Mouse (Mus musculus): ENCODE data around the gene Gucd1.

Gucd1 gene

DNA sequence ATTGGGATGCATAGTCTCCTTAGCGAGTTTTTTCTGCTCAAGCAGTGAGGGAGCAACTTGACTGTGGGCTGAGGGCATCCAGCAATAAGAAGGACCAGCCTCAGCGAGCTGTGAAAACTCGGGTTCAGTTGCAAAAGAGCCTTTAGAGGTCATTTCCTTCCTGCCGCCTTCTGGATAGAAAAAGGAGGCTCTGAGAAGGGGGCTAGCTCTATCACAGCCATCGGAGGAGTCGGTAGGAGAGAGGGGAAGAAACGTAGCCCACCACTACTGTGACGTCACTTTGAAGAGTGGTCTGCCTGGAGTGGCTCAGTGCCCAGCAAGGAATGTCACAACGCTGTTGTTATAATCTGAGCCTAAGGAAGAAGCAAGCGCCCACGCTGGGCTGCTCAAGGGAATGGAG lies 190.7 kb downstream of the Gucd1 start:
- no peak for DNase-seq (ENCODE audit: low spot score in 2 of 2)

DNA sequence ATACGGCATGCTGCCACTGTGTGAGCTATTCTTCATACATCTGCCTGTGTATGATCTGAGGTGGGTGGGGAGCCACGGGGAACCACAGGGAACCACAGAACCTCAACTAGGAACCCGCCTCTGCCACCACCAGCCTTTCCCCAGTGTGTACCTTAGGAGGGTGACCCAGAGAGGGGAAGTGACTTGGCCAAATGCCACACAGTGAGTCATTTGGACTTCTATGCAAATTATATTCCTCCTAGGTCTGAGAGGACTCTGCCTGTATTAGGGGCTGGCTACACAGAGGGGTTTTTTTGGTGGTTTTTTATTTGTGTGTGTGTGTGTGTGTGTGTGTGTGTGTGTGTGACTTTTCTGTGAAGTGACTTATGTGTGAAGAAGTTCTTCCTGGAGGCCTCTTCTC lies 191.2 kb downstream of the Gucd1 start:
- DNase-seq (ENCODE audit: low spot score in 2 of 2), result no peak

DNA sequence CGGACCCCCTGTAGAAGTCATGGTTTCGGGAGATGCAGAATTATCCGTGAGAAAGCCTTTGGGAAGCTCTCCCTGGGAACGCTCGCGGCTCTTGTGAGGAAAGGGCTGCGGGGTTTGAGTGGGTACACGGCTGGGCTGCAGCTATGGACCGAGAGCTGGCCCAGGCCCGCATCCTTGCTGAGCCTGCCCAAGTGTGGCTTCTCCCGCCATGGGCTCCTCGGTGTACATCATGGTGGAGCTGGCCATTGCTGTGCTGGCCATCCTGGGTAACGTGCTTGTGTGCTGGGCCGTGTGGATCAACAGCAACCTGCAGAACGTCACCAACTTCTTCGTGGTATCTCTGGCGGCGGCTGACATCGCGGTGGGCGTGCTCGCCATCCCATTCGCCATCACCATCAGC lies 192.0 kb downstream of the Gucd1 start:
- no peak for DNase-seq (ENCODE audit: low spot score in 2 of 2)

DNA sequence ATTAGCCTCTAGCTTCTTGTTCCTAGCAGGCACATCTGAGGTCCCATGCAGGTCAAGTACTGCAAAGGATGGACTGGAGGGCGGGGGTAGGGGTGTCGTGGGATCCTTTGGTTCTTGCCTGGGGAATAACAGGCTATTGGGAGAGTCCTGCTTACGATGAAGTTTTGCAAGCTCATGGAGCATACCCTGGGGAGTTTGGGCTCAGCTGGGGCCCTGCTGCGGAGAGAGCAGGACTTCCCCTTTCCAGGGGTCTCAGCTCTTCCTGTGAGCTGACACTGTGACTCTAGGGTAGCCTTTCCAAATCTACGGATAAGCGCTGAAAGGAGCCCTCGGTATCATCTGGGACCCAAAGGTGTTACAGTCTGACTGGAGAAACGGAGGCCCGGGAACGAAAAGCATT lies 193.4 kb downstream of the Gucd1 start:
- DNase-seq (ENCODE audit: low spot score in 2 of 2), result no peak

DNA sequence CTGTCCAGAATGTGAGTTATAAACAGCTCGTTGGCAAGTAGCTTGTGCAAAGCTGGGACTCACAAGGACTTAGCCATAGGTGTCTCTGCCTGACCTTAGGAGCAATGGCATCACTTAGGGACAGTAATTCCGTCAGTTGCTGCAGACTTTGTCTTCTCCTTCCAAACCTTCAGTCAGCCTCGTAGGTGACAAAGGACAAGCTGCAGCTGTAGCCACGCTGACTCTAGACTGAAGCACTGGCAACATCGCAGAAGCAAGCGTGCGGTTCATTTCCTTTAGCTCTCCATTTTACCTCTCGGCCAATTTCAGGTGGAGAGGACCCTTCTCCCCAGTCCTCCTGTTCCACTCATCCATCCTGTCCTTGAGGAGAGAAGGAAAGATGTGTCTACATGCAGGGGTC lies 193.8 kb downstream of the Gucd1 start:
- no peak for DNase-seq (ENCODE audit: low spot score in 2 of 2)

DNA sequence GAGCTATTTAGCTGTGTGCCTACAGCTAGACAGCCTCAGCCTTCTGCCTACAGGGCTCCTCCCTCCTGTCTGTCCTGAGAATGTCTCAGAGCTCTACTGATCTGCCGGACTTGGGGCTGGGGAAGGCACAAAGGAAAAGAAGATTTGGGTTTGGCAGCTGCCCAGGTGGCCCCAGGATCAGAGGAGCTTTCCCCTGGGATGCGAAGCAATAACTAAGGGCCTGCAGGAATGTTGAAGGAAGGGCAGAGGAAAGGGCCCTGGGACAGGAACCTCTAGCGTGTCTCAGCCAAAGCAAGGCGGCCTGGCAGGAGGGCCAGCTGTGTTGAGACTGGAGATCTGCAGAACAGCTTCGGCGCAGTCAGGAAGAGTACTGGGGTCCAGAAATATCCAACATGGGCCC lies 194.8 kb downstream of the Gucd1 start:
- DNase-seq (ENCODE audit: low spot score in 2 of 2), result no peak

DNA sequence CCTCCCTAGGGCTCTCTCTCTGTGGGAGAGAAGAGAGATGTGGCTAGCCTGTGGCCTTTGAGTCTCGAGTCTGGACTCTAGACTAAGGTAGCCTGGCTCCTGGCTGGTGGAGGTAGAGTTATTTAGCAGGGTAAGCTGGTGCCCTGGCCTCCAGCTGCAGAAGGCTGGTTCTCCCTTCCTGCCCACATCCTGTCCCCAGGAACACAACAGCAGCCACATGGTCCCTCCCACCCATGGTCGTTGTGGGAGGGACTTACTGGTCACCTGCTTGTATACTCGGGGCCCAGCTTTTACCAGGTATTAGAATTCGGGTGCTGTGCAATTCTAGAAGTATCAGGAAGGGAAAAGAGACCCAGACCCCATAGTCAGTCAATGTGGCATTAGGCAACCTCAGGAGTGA lies 197.5 kb downstream of the Gucd1 start:
- no peak for DNase-seq (ENCODE audit: low spot score in 2 of 2)

DNA sequence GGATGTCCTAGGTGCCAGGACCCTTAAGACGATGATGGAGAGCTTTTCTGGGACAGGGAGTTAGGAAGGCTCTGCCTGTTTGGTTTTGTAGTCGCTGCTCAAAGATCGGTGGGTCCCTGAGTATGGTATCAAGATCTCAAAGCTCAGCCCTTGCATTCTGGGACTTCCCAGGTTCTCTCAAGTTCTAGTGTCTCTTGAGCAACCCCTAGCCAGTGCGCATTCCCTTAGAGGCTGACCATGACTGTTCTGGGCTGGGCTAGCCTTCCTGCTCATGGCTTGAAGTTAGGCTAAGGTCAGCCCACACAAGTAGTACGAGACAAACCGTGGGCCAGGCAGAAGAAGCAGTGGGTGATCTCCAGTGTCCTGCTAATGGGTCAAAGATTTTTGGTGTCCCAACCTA lies 199.6 kb downstream of the Gucd1 start:
- DNase-seq (ENCODE audit: low spot score in 2 of 2), result no peak

DNA sequence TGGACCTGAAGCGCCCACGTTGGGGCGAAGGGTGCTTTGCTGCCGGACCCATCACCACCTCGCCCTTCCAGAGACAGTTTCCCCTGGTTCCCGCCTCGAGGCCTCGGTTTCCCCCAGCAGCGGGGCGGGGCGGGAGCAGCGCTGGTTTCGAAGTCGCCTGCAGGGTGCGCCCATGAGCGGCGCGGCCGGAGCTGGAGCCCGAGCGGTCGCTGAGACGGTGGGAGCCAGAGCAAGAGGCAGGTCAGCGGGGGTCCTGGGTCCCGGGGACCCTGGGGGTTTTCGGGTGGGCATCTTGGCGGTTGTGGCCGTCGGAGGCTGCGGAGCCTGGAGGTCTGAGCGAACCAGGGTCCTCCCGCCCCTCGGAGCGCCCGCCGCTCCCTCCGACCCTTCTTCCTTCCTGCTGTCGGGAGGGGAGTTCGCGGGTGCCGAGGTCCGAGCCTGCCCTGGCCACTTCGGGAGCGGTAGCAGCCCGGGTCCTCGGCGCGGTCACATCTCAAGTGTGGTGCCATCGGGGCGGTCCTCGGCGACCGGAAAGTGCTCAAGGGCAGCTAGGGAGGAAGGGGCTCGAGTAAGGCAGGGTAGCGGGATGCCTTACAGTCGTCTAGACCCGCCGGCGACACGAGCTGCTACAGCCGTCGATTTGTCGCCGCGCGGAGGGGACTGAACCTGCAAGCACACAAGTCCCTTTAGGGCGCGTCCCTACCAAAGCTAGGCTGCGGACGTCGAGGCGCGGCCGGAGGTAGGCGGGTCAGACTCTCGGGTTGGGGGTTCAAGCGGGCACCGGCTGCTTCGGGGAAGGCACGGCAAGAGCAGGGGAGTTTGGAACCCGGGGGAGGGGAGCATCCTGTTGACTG lies 200.6 kb downstream of the Gucd1 start:
- peak; percentile 57 to 79 for DNase-seq (ENCODE audit: low spot score in 2 of 2)

DNA sequence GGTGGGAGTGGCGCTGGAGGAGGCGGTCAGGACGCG lies 201.1 kb downstream of the Gucd1 start, which contains the start of gene Adora2a:
Adora2a (plus strand) TSS at position 6 of the 36 bp plus-strand sequence.
- no peak for DNase-seq (ENCODE audit: low spot score in 2 of 2)

DNA sequence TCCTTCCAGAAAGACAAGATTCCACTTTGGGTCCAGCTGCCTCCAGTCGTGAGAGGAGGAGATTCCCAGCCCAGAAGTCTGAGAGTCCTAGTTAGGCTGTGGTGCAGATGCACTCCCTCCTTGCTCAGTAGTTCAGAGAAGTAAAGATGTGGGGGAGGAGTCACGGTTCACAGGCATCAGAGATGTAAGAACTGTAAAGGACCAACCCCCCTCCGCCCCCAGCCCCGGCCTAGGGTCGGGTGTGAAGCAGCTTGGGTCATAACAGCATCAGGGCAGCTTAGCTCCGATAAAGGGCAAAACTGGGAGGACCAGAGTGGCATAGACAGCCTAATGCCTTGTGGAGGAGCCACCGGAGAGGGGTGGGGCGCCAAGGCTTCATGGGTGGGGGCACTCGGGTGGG lies 201.3 kb downstream of the Gucd1 start:
- DNase-seq (ENCODE audit: low spot score in 2 of 2), result no peak

DNA sequence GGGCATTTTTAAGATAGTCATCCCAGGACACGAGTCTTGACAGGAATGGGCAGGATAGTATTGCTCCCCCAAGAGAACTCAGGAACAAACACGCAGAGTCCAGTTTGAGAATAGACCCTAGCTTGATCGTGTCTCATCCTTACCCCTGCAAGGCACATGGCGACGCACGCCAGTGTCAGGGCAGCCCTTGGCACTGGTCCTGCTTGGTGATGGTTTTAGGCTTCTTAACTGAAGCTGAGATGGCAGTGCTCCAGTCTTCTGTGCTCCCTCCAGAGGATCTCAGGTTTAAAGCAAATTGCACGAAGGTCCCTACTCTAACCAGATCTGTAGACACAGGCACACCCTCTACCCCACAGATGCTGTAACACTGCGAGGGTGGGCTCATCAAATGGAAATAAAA lies 202.0 kb downstream of the Gucd1 start:
- no peak for DNase-seq (ENCODE audit: low spot score in 2 of 2)

DNA sequence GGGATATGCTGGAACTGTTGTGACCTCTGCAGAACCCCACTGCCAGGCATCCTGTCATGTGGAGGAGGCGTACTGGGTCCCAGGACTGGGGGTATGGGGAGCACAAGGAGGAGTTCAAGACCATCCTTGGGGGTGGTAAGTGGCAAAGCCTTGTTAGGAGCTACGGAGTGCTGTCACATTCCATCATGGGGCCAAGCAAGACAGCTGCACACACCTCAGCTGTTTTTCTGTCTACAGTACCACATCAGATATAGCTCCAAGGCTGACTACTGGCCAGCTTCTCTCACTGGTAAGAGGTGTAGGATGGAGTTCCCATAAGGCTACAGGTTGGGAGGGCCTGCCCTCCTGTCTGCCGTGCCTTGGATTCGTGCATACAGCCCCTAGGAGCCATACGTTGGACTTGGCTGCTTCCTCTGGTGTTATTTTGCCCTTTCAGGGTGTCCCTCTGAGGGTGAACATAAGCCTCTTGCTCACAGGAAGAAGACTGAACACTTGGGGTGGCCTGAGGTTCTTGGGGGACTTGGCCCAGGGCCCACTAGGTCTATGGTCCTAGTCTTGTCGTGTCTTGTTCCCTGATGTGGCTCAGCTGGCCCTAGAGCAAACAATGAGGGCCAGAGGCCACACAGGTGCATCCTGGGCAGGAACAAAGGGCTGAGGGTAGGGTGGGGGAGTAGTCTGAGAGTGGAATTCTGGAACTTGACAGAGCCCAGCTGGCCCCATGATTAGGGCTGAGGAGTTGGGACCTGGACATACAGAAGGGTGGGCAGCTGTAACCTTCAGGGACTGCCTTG lies 203.4 kb downstream of the Gucd1 start:
- DNase-seq (ENCODE audit: low spot score in 2 of 2), result no peak

DNA sequence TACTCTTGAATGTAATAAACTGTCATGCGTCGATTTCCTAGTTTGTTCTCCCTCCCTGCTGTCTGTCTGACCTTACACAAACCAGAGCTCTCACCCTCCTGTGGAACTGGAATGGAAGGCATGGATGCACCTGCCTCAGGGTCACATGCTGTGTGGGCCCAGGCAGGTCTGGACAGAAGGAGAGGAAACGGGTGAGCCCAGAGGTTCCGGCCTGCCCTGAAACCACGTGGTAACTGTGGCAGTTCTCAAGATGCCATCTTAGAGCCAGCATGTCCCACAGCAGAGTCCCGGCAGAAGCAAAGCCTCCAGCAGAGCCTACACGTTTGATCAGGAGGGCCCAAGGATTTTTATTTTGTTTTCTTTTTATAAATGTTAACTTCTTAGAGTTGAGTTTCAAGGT lies 205.4 kb downstream of the Gucd1 start:
- DNase-seq (ENCODE audit: low spot score in 2 of 2), result no peak

DNA sequence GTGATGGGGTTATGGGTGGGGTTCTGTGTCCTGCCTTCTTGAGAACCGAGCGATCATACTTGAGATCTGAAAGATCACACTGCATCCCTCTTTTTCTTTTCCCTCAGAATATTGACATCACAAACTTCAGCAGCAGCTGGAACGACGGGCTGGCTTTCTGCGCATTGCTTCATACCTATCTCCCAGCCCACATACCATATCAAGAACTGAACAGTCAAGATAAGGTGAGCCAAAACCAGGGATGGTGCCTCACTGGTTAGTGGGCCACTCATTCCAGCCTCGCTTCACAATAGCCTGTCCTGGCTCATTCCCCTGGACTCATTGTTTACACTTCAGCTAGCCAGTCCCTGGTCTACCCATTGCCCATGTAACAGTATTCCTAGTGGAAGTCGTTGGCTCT lies 210.6 kb downstream of the Gucd1 start:
- DNase-seq (ENCODE audit: low spot score in 2 of 2), result no peak

DNA sequence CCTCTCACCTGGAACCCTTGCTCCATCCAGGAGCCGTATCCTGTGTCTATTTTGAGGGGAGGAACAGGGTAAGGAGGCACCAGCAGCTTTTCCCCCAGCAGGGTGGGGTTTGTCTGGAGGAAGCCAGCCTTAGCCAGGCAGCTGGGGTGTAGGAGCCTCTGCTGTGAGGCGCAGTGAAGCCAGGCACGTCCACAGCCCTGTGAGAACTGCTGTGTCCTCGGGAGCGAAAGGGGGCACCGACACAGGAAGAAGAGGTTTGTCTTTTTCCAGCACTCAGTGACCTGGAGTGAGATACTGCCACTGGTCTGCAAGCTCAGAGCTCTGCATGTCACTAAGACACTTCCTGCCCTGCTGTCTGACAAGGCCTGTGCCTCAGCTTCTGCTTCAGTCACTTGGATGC lies 213.4 kb downstream of the Gucd1 start:
- no peak for DNase-seq (ENCODE audit: low spot score in 2 of 2)

DNA sequence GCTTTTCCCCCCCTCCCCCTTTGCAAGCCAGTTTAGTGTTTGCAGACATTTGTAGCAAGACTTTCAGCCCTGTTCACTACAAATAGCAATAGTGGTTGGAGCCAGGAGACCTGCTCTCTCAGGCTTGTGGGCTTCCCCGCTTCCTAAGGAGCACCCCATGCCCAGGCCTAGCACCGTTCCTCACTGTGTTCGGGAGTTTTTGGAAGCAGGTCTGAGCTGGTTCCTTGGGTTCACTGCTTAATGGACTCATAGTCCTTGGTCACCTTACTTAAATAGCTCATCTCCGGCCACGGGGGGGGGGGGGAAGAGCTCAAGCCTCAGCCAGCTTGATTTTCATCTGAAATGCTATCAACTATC lies 213.7 kb downstream of the Gucd1 start:
- no peak for DNase-seq (ENCODE audit: low spot score in 2 of 2)

DNA sequence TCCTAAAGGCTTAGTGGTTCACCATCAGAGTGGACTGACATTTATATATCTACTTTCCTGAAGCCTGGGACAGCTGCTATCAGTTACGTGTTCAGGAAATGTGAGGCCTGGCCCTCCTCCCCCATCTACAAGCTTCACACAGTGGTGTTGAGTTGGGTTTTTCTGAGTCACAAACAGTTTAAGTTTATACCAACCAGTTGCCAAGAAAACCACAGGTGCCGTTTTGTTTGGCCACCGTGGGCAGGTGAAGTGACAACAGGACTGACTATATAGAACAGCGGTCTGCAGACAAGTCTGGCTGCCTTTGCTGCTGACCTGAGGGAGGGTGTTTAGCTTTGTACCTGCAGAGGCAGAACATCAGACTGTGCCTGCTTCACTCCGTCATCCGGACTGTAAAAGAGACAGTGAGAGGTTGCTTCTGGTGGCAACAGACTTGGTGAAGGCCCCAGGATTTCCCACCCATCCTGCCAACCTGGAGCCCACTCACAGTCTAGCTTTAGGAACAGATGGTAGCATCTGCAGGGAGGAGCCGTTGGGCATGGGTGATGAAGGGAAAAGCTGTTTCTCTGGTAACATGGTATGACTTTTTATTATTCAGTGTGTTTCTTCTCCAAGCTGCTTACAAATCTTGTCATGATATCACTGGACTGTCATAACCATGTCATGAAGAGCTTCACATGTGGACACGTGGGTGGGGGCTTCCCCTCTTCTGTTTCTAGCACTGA lies 214.3 kb downstream of the Gucd1 start:
- DNase-seq (ENCODE audit: low spot score in 2 of 2), result no peak

DNA sequence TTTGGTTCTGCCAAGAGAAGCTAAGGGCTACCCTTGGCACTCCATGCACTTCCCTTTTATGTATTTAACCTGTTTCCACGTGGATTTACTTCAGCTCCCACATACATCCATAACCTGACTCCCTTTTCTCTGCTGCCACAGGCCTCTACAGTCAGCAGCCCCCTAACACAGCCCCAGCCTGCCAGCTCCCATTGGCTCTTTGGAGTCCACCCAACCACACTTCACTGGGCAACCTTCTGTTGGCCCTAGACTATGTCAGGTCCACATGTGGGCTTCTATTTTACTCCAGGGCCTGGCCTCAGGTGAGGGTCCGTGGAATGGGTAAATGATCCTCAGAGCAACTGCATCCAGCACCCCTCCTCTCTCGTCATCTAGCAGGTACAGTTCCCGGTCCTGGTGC lies 215.2 kb downstream of the Gucd1 start:
- DNase-seq (ENCODE audit: low spot score in 2 of 2), result no peak

DNA sequence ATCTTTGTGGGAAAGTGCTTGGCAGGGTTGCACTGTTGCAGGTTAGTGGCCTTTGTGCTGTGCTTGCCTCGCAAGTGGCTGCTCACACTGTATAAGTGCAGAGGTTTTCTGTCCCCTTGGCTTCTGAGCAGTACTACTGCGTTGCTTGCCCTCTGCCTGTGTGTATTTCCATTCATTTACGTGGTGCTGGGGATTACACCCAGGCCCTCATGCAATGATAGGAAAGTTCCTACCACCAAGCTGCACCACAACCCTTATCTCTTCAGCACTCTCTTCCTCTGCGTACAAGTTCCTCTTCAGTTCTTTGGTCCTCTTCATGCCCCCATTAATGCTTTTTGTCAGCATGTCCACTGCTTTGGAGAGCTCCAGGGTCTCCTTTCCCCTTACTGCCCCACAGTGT lies 215.8 kb downstream of the Gucd1 start:
- DNase-seq (ENCODE audit: low spot score in 2 of 2), result peak in 1 of 2 experiments; percentile 25

DNA sequence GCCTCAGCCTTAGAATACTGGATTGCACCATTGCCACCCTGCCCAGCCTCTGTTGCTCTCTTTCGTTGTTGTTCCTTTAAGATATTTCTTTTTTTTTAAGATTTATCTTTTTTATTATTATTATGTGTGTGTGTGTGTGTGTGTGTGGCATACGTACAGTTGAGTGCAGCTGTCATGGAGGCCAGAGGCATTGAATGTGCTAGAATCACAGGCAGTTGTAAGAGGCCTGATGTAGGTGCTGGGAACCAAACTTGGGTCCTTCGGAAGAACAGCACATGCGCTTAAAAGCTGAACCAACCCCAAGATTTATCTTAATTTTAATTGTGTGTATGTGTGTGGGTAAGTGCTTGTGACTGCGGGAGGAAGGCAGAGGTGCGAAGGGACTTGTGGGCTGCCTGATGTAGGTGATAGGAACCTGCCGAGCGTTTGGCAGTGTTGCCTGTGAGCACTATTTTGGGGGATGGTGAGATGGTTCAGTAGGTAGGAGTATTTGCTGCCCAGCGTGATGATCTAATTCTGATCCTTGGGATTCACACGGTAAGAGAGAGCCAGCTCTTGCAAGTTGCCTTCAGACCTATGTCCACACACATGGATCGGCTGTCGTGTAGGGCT lies 216.5 kb downstream of the Gucd1 start:
- DNase-seq (ENCODE audit: low spot score in 2 of 2), result peak in 1 of 2 experiments; percentile 17

Measured in urinary bladder, postnatal 4 days (tissue).